Mouse (Mus musculus): ENCODE measurements at regions not wholly inside any gene's neighbourhood (a gene's known extent, or its start where the extent isn't known, plus 50 kb on each side); places are given as distances from the start of the nearest gene placed in this dataset.

- Histone ChIP-seq H3ac (ENCODE audit: control insufficient read depth, insufficient read length) (no peak overlapping the region), H3K27me3 (ENCODE audit: control insufficient read depth, insufficient read depth, insufficient read length) (no peaks in the 10 kb centered on the region), H3K79me2 (ENCODE audit: control insufficient read depth, insufficient read depth) (no peaks in the 10 kb centered on the region), H3K4me3 (no peak overlapping the region), H3K36me3 (ENCODE audit: control insufficient read depth, insufficient read depth) (no peaks in the 10 kb centered on the region), H3K4me2 (ENCODE audit: low read depth) (peak overlapping the region; percentile 73)
- TF ChIP-seq POLR2A (IDR thresholded peaks at IDR 0.05; ENCODE audit: insufficient read length, low read depth): peak; percentile 37
- peak in 2 of 3 experiments; percentile 43 to 72 for TF ChIP-seq MYOD1 (IDR thresholded peaks at IDR 0.05; ENCODE audit: control insufficient read depth in 1 of 3, insufficient read length in 2 of 3, low read depth in 2 of 3)
- no peak for TF ChIP-seq E2F4 (IDR thresholded peaks at IDR 0.05; ENCODE audit: insufficient read depth)
- TF ChIP-seq TCF12 (IDR thresholded peaks at IDR 0.05; ENCODE audit: insufficient read depth, poor library complexity, severe bottlenecking): peak; percentile 93
- TF ChIP-seq MAX (IDR thresholded peaks at IDR 0.05; ENCODE audit: low read depth): no peak
- TF ChIP-seq CEBPB (IDR thresholded peaks at IDR 0.05; ENCODE audit: insufficient read depth, poor library complexity, severe bottlenecking): no peak; the same call in 1 of the 2 replicates
- TF ChIP-seq REST (IDR thresholded peaks at IDR 0.05; ENCODE audit: insufficient read depth, insufficient read length): no peak
- no peak for TF ChIP-seq TCF3 (IDR thresholded peaks at IDR 0.05; ENCODE audit: insufficient read length, low read depth)
- peak; percentile 95 for TF ChIP-seq USF1 (IDR thresholded peaks at IDR 0.05; ENCODE audit: low read depth)
- no peak for TF ChIP-seq POLR2AphosphoS2 (IDR thresholded peaks at IDR 0.05; ENCODE audit: insufficient read length, low read depth)
- peak in 1 of 3 experiments; percentile 71 for TF ChIP-seq MYOG (IDR thresholded peaks at IDR 0.05; ENCODE audit: control insufficient read depth in 1 of 3, insufficient read depth in 1 of 3, insufficient read length in 2 of 3, low read depth in 2 of 3)
- TF ChIP-seq SRF (IDR thresholded peaks at IDR 0.05; ENCODE audit: control insufficient read depth, insufficient read length, low read depth): no peak
Measured at GRCm38 (mm10) chr17:83990421-83991365, 142.9 kb upstream of the Haao start.

DNA sequence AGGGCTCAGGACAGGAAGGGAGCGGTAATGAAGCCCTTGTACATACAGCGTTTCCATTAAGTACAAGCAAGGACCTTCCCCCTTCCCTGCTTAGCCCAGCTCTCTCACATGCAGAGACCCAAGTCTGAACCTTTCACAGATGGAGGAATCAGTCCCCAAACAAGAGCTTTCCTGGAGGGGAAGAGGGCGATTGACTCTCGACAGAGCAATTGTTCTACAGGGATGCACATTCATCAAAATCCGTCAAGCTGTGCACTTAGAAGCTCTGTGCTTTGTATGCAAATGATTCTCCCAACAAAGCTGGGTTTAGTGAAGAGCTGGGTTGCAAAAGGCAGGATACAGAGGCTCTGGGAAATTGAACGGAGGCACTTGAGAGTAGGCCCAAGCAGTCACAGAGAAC, 141.1 kb upstream of the Haao start:
- no peak overlapping the region for H3K4me3 ChIP-seq
- H3K27me3 ChIP-seq (ENCODE audit: control insufficient read depth, insufficient read depth, insufficient read length): no peaks in the 10 kb centered on the region
- TF ChIP-seq E2F4 (IDR thresholded peaks at IDR 0.05; ENCODE audit: insufficient read depth): no peak
- TF ChIP-seq POLR2AphosphoS2 (IDR thresholded peaks at IDR 0.05; ENCODE audit: insufficient read length, low read depth): no peak
- H3K79me2 ChIP-seq (ENCODE audit: control insufficient read depth, insufficient read depth): no peaks in the 10 kb centered on the region
- H3K36me3 ChIP-seq (ENCODE audit: control insufficient read depth, insufficient read depth): no peaks in the 10 kb centered on the region
- H3ac ChIP-seq (ENCODE audit: control insufficient read depth, insufficient read length): no peak overlapping the region
- H3K4me2 ChIP-seq (ENCODE audit: low read depth): peak overlapping the region; percentile 73

- H3K27me3 ChIP-seq (ENCODE audit: control insufficient read depth, insufficient read depth, insufficient read length): no peaks in the 10 kb centered on the region
- no peak overlapping the region for H3K4me3 ChIP-seq
- H3ac ChIP-seq (ENCODE audit: control insufficient read depth, insufficient read length): no peak overlapping the region
- H3K4me2 ChIP-seq (ENCODE audit: low read depth): peak overlapping the region; percentile 21
- TF ChIP-seq E2F4 (IDR thresholded peaks at IDR 0.05; ENCODE audit: insufficient read depth): no peak
- H3K79me2 ChIP-seq (ENCODE audit: control insufficient read depth, insufficient read depth): no peaks in the 10 kb centered on the region
- H3K36me3 ChIP-seq (ENCODE audit: control insufficient read depth, insufficient read depth): no peaks in the 10 kb centered on the region
Measured at GRCm38 (mm10) chr17:83988165-83988564, 140.4 kb upstream of the Haao start.

GRCm38 (mm10) chr17:83987683-83988082, 139.9 kb upstream of the Haao start:
- H3K4me3 ChIP-seq: no peak overlapping the region
- TF ChIP-seq MYOD1 (IDR thresholded peaks at IDR 0.05; ENCODE audit: control insufficient read depth in 1 of 3, insufficient read length in 2 of 3, low read depth in 2 of 3): peak in 2 of 3 experiments; percentile 25 to 35
- peak in 2 of 3 experiments; percentile 3 to 77 for TF ChIP-seq MYOG (IDR thresholded peaks at IDR 0.05; ENCODE audit: control insufficient read depth in 1 of 3, insufficient read depth in 1 of 3, insufficient read length in 2 of 3, low read depth in 2 of 3)
- no peak for TF ChIP-seq REST (IDR thresholded peaks at IDR 0.05; ENCODE audit: insufficient read depth, insufficient read length)
- no peak for TF ChIP-seq POLR2A (IDR thresholded peaks at IDR 0.05; ENCODE audit: insufficient read length, low read depth)
- no peaks in the 10 kb centered on the region for H3K27me3 ChIP-seq (ENCODE audit: control insufficient read depth, insufficient read depth, insufficient read length)
- H3ac ChIP-seq (ENCODE audit: control insufficient read depth, insufficient read length): no peak overlapping the region
- peak overlapping the region; percentile 21 for H3K4me2 ChIP-seq (ENCODE audit: low read depth)
- H3K79me2 ChIP-seq (ENCODE audit: control insufficient read depth, insufficient read depth): no peaks in the 10 kb centered on the region
- H3K36me3 ChIP-seq (ENCODE audit: control insufficient read depth, insufficient read depth): no peaks in the 10 kb centered on the region

DNA sequence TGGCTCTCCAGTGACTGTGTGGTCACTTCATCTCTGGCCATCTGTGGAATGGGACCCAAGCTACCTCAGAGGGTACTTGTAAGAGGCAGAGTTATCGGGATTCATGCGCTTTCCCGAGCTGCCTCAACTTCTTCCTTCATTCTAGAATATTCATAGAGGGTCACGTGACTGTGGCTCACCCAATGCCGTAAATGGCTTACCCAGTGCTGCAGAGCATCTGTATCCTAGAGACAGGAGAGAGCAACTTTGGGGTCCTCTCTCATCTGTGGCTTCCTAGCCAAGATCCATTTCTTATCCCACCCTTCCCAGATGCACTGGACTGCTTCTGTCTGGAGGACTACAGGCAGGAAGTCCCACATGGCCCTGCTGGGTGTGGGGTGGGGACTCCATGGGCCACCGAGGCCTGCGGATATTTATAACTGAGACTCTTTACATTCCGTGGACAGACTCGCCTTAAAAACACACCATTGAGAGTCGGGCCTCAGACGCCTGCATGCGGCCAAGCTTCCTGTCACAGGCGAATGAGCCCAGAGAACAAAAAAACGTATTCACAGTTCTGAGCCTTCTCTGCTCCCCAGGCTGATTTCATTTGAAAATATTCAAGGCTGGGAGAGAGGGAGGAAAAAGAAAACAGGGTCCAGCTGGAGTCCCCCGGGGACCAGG, 138.3 kb upstream of the Haao start:
- Histone ChIP-seq H3K4me2 (ENCODE audit: low read depth) (peak overlapping the region; percentile 8), H3K4me3 (no peak overlapping the region), H3K36me3 (ENCODE audit: control insufficient read depth, insufficient read depth) (no peaks in the 10 kb centered on the region), H3K79me2 (ENCODE audit: control insufficient read depth, insufficient read depth) (no peaks in the 10 kb centered on the region), H3ac (ENCODE audit: control insufficient read depth, insufficient read length) (no peak overlapping the region), H3K27me3 (ENCODE audit: control insufficient read depth, insufficient read depth, insufficient read length) (no peaks in the 10 kb centered on the region)
- TF ChIP-seq SRF (IDR thresholded peaks at IDR 0.05; ENCODE audit: control insufficient read depth, insufficient read length, low read depth) (no peak), USF1 (IDR thresholded peaks at IDR 0.05; ENCODE audit: low read depth) (peak; percentile 34)
